Mouse (Mus musculus): ENCODE data around the gene Ank.

DNA sequence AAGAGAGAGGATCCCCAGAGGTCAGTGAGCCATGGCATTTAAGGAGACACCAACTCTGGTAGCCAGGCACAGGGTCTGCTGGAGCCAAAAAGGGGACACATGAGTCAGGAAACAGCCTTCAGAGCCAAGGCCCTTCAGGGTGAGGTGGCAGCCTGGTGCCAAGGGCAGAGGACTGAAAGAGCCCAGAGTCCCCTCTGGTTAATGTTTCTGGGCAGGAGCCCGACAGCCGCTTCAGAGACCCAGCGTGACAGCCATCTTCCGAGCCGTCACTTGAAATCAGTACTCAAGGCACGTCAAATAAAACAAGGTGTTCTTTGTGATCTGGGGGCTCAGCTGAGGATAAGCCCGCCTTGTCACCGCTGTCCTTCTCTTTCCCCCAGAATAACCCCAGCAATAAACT lies 104.7 kb downstream of the Ank start:
- TF ChIP-seq POLR2A (IDR thresholded peaks at IDR 0.05; ENCODE audit: borderline replicate concordance, insufficient read depth, low read length), result no peak
- no peak for TF ChIP-seq CTCF (IDR thresholded peaks at IDR 0.05; ENCODE audit: borderline replicate concordance, insufficient read depth, low read depth, low read length)
